8 mouse cellular contexts compared by ENCODE assay signal in the genomic region with DNA sequence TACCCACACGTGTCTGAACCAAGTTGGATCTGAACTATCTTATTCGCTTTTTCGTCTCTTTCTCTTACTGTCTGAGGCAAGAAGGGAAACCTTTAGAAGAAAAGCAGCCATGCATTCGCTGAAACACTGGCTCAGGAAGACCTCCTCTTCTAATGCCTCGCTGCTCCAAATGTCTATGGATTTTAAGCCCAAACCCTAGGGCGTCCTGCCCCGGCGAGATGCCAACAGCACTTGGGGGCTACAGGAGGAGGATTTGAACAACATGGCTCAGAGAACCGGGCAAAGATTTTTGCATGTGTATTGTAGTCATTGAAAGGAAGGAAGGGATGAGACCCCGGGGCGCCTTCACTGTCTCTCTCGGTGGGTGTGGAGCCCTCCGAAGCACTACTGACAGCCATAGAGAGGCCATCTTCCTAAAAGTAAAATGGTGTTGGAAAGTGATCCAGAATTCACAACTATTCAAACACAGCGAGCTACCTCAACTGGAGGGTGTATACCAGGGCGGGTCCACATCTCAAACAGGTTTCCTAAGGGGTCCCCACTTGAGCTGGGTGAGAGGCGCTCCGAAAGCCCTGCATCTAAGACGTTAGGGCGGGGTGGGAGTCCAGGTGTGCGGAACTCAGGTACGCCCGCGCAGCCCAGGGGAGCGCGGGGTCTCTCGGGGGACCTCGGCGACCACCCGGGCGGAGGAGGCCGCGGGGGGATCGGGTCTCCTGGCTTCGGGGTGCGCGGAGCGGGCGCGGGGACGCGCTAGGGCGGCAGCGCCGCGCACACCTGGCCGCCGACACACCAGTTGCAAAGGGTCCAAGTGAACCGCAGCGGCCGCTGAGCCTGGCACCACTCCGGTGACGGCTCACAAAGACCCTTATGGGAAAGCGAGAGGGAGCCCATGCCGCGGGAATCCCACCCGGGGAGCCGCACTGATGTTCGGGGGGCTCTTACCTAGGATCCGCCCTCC. TPM values are rescaled to one million over a fixed set of nuclear protein-coding genes. Genes with fewer than 3 reads are reported as not detected.
DNase-seq lines count a peak whose midpoint lies in the region; ATAC-seq and TF ChIP-seq lines count a peak whose summit lies in the region.

No protein-coding gene starts in this region.

- DNase-seq in liver, adult 2 months (ENCODE audit: extremely low read depth, low read depth, low spot score) = no peak
- DNase-seq in liver = no peak
- DNase-seq in adrenal gland, adult 2 months = peak; percentile 30
- DNase-seq in embryonic facial prominence, embryonic 14.5 days (ENCODE audit: low spot score) = peak; percentile 28
- peak; percentile 21 for DNase-seq in ovary, postnatal 14 days (ENCODE audit: low spot score)

- peak overlapping the region; percentile 74 for H3K9ac ChIP-seq in liver, adult 2 months (ENCODE audit: low read depth, low read length)
- peak overlapping the region; percentile 84 for H3K9ac ChIP-seq in embryonic facial prominence, embryonic 14.5 days (ENCODE audit: low read depth, low read length)
- peak overlapping the region; percentile 81 for H3K9ac ChIP-seq in hindbrain, embryonic 13.5 days
- H3K9ac ChIP-seq in liver, embryonic 16.5 days (ENCODE audit: low read depth, low read length) = peak overlapping the region; percentile 24; the same call in 1 of the 2 replicates

- H3K4me1 ChIP-seq in liver, adult 2 months (ENCODE audit: control insufficient read depth, insufficient read depth, low read length) = no peaks in the 10 kb centered on the region
- peaks cover 12% of the 10 kb centered on the region; the same call in 1 of the 2 replicates for H3K4me1 ChIP-seq in embryonic facial prominence, embryonic 14.5 days (ENCODE audit: control insufficient read depth, insufficient read depth, low read length)
- H3K4me1 ChIP-seq in hindbrain, embryonic 13.5 days (replicated peaks) = peaks cover 9% of the 10 kb centered on the region
- H3K4me1 ChIP-seq in liver, embryonic 16.5 days (ENCODE audit: control insufficient read depth, low read depth, low read length) = no peaks in the 10 kb centered on the region

- H3K4me3 ChIP-seq in liver, adult 2 months (ENCODE audit: insufficient read depth, low read depth, low read length) = peak overlapping the region; percentile 69
- peak overlapping the region; percentile 84 for H3K4me3 ChIP-seq in embryonic facial prominence, embryonic 14.5 days (ENCODE audit: low read depth, low read length)
- peak overlapping the region; percentile 82 for H3K4me3 ChIP-seq in hindbrain, embryonic 13.5 days
- H3K4me3 ChIP-seq in liver, embryonic 16.5 days (ENCODE audit: low read depth, low read length) = peak overlapping the region; percentile 58

- H3K79me2 ChIP-seq in liver, adult 2 months (ENCODE audit: control insufficient read depth, insufficient read depth, low read length) = no peaks in the 10 kb centered on the region

- H3K4me2 ChIP-seq in embryonic facial prominence, embryonic 14.5 days (ENCODE audit: low read depth, low read length) = peak overlapping the region; percentile 87
- H3K4me2 ChIP-seq in hindbrain, embryonic 13.5 days = peak overlapping the region; percentile 95
- H3K4me2 ChIP-seq in liver, embryonic 16.5 days (ENCODE audit: low read depth, low read length) = peak overlapping the region; percentile 59

- WGBS in liver, adult 2 months = 3% methylated on average over 59 of the region's 59 CpGs
- WGBS in embryonic facial prominence, embryonic 14.5 days = 1% methylated on average over 51 of the region's 59 CpGs
- WGBS in hindbrain, embryonic 13.5 days = 1% methylated on average over 49 of the region's 59 CpGs
- WGBS in liver, embryonic 16.5 days (ENCODE audit: insufficient replicate concordance) = 1% methylated on average over 55 of the region's 59 CpGs

- ATAC-seq in embryonic facial prominence, embryonic 14.5 days (ENCODE audit: low read depth) = peak; percentile 27; the same call in 1 of the 2 replicates
- ATAC-seq in hindbrain, embryonic 13.5 days (ENCODE audit: low FRiP score) = peak; percentile 57
- no peak for ATAC-seq in liver, embryonic 16.5 days (ENCODE audit: low read depth)
- no peak for ATAC-seq in monocyte, adult 5-6 weeks (replicated peaks; ENCODE audit: insufficient number of reproducible peaks, low FRiP score, low TSS enrichment, poor library complexity, severe bottlenecking)

- TF ChIP-seq CTCF in liver, adult 2 months (IDR thresholded peaks at IDR 0.05; ENCODE audit: low read depth, low read length) = no peak

- H3K36me3 ChIP-seq in liver, adult 2 months (ENCODE audit: control insufficient read depth, insufficient read depth, low read length) = no peaks in the 10 kb centered on the region
- no peaks in the 10 kb centered on the region for H3K36me3 ChIP-seq in embryonic facial prominence, embryonic 14.5 days (ENCODE audit: control insufficient read depth, insufficient read depth, low read length)
- H3K36me3 ChIP-seq in hindbrain, embryonic 13.5 days = no peaks in the 10 kb centered on the region
- H3K36me3 ChIP-seq in liver, embryonic 16.5 days (ENCODE audit: control insufficient read depth, insufficient read depth) = no peaks in the 10 kb centered on the region

- H3K9me3 ChIP-seq in embryonic facial prominence, embryonic 14.5 days (ENCODE audit: control insufficient read depth, low read length) = 0 out of 2 replicates have a peak, but pooled peaks cover 4% of the 10 kb centered on the region
- H3K9me3 ChIP-seq in hindbrain, embryonic 13.5 days = no peaks in the 10 kb centered on the region
- no peaks in the 10 kb centered on the region for H3K9me3 ChIP-seq in liver, embryonic 16.5 days (replicated peaks; ENCODE audit: control insufficient read depth, low read length)

- TF ChIP-seq POLR2A in liver, adult 2 months (IDR thresholded peaks at IDR 0.05; ENCODE audit: extremely low read depth, insufficient read depth, low read length) = no peak

- H3K27ac ChIP-seq in liver, adult 2 months (replicated peaks; ENCODE audit: insufficient read depth, low read depth, low read length) = peak overlapping the region; percentile 21; the same call in 1 of the 2 replicates
- peak overlapping the region; percentile 70 for H3K27ac ChIP-seq in embryonic facial prominence, embryonic 14.5 days (replicated peaks; ENCODE audit: low read depth, low read length)
- no peak overlapping the region for H3K27ac ChIP-seq in hindbrain, embryonic 13.5 days
- no peak overlapping the region for H3K27ac ChIP-seq in liver, embryonic 16.5 days (ENCODE audit: low read length)

- peaks cover 12% of the 10 kb centered on the region for H3K27me3 ChIP-seq in liver, adult 2 months (ENCODE audit: control insufficient read depth, insufficient read depth, low read length)
- peaks cover 4% of the 10 kb centered on the region; the same call in 1 of the 2 replicates for H3K27me3 ChIP-seq in embryonic facial prominence, embryonic 14.5 days (replicated peaks; ENCODE audit: control insufficient read depth, insufficient read depth, low read length)
- H3K27me3 ChIP-seq in hindbrain, embryonic 13.5 days = peaks cover 27% of the 10 kb centered on the region
- H3K27me3 ChIP-seq in liver, embryonic 16.5 days (ENCODE audit: control insufficient read depth, insufficient read depth, low read depth, low read length) = peaks cover 28% of the 10 kb centered on the region

RNA-seq across cellular contexts. Expression of gene Eps8, which starts 6.3 kb away (rescaled TPM):
- 2.2 TPM in 2 replicates for total RNA-seq in liver, adult 2 months (2014; rRNA removed)
- 0.67 and 0.89 TPM in 2 replicates for polyA plus RNA-seq in liver, adult 2 months (2012; rRNA removed)
- total RNA-seq in adrenal gland, adult 2 months (2021) = 10 to 100 TPM; 18.8 to 51.5 TPM
- 10.6 and 22.1 TPM in 2 replicates for polyA plus RNA-seq in adrenal gland, adult 2 months (2012; rRNA removed)
- 28.7 and 35.9 TPM in 2 replicates for polyA plus RNA-seq in embryonic facial prominence, embryonic 14.5 days (2014; fragmentation: Nextera tagmentation; extraction: Ambion mirVana)
- polyA plus RNA-seq in hindbrain, embryonic 13.5 days (2015; fragmentation: Nextera tagmentation; extraction: Ambion mirVana) = 11.7 and 13.2 TPM in 2 replicates
- polyA plus RNA-seq in liver, embryonic 16.5 days (2015; fragmentation: Nextera tagmentation; extraction: Ambion mirVana) = 2.3 and 3.7 TPM in 2 replicates
- total RNA-seq in monocyte, adult 5-6 weeks (2017) = 50.3 to 74.9 TPM (median 55.6 TPM) in 3 replicates

Comparison
In these comparisons a context has a peak if more than half of its experiments do, and no peak if none do; other contexts are left out.
1. H3K27ac ChIP-seq: peak in liver, adult 2 months (single experiment) and embryonic facial prominence, embryonic 14.5 days (single experiment); none in hindbrain, embryonic 13.5 days (single experiment) and liver, embryonic 16.5 days (single experiment).
2. DNase-seq: peak in adrenal gland, adult 2 months (single experiment), embryonic facial prominence, embryonic 14.5 days (single experiment) and ovary, postnatal 14 days (single experiment); none in liver, adult 2 months (single experiment) and liver (single experiment).
3. H3K9ac ChIP-seq: peak in every context shown above with its lines; median percentile 84 in embryonic facial prominence, embryonic 14.5 days; 81 in hindbrain, embryonic 13.5 days; 74 in liver, adult 2 months; 24 in liver, embryonic 16.5 days.
4. ATAC-seq: peak in embryonic facial prominence, embryonic 14.5 days (single experiment) and hindbrain, embryonic 13.5 days (single experiment); none in liver, embryonic 16.5 days (single experiment) and monocyte, adult 5-6 weeks (single experiment).
5. Peak in every context shown above with its lines, with median percentiles within 50 percentile points of each other: H3K4me3 ChIP-seq and H3K4me2 ChIP-seq.